Mouse (Mus musculus) E14TG2a.4 (cell line): ENCODE data around the gene Olfr92.

ENCODE experiments used
- CTCF ChIP-seq: conservative IDR thresholded peaks from 2 replicates; pipeline ENCODE4 v1.5.1; 2014; ENCODE audit warnings: low read length
- NANOG ChIP-seq: IDR thresholded peaks from 2 replicates; pipeline ENCODE4 v1.6.1; 2014; ENCODE audit warnings: borderline replicate concordance, low read length, mixed read lengths

GRCm38 (mm10) chr17:37065993-37066392 is 53.9 kb downstream of the Olfr92 start:
- TF ChIP-seq CTCF = no peak
- TF ChIP-seq NANOG = no peak
